Mouse (Mus musculus) stomach, embryonic 14.5 days (tissue): Measurements from ENCODE around the gene Gabpb1. TPM values are rescaled to one million over a fixed set of nuclear protein-coding genes. Genes with fewer than 3 reads are reported as not detected.

ENCODE experiments used
- ATAC-seq: fragments of 200-750 bp; cut with Nextera tagmentation; 2 replicates; pipeline ENCODE4 v1.8.0; 2017; ENCODE audit warnings: low read depth, moderate TSS enrichment; ENCODE audit not compliant: insufficient number of reproducible peaks, insufficient read depth, low FRiP score
- H3K27ac ChIP-seq: fragments of 300-500 bp; sonication (generic); 2 replicates; pipeline ENCODE4 v1.5.1; 2014; ENCODE audit warnings: mild to moderate bottlenecking, low read length, moderate library complexity, mixed read lengths
- H3K27me3 ChIP-seq: fragments of 300-500 bp; sonication (generic); 2 replicates; pipeline ENCODE4 v1.6.1; 2014; ENCODE audit warnings: low read length, control low read depth, mixed read lengths; ENCODE audit not compliant: control insufficient read depth, insufficient read depth
- H3K36me3 ChIP-seq: fragments of 300-500 bp; sonication (generic); 2 replicates; pipeline ENCODE4 v1.6.1; 2014; ENCODE audit warnings: mild to moderate bottlenecking, control low read depth, low read length, moderate library complexity, mixed read lengths; ENCODE audit not compliant: control insufficient read depth, insufficient read depth
- H3K4me1 ChIP-seq: fragments of 300-500 bp; sonication (generic); 2 replicates; pipeline ENCODE4 v1.6.1; 2014; ENCODE audit warnings: low read length, control low read depth, mixed read lengths; ENCODE audit not compliant: control insufficient read depth, insufficient read depth
- H3K4me2 ChIP-seq: fragments of 300-500 bp; sonication (generic); replicated peaks from 2 replicates; pipeline ENCODE4 v1.6.1; 2014; ENCODE audit warnings: low read depth, low read length, control low read depth
- H3K4me3 ChIP-seq: fragments of 300-500 bp; sonication (generic); 2 replicates; pipeline ENCODE4 v1.5.1; 2014; ENCODE audit warnings: low read depth, low read length, control low read depth
- H3K9ac ChIP-seq: fragments of 300-500 bp; sonication (generic); replicated peaks from 2 replicates; pipeline ENCODE4 v1.6.1; 2014; ENCODE audit warnings: low read depth, mild to moderate bottlenecking, control low read depth, low read length, moderate library complexity, mixed read lengths
- H3K9me3 ChIP-seq: fragments of 300-500 bp; sonication (generic); 2 replicates; pipeline ENCODE4 v1.6.1; 2016; ENCODE audit warnings: low read depth, low read length, control low read depth; ENCODE audit not compliant: control insufficient read depth
- WGBS: fragments of 180-500 bp; shearing (Covaris S2); extraction: QIAGEN DNeasy Blood & Tissue Kit; methylation state at CpG from one replicate; pipeline ENCODE4 v1.1.7; 2014; 5-methylcytosine and 5-hydroxymethylcytosine counted together
- polyA plus RNA-seq: library from polyadenylated mRNA; unstranded; fragments of >200 nt; fragmentation: Nextera tagmentation; extraction: Ambion mirVana; gene quantifications from 2 replicates; pipeline ENCODE4 v1.2.1, GENCODE M21; 2014

Gabpb1 gene
- 45.9 and 51.1 TPM in 2 replicates for polyA plus RNA-seq

DNA sequence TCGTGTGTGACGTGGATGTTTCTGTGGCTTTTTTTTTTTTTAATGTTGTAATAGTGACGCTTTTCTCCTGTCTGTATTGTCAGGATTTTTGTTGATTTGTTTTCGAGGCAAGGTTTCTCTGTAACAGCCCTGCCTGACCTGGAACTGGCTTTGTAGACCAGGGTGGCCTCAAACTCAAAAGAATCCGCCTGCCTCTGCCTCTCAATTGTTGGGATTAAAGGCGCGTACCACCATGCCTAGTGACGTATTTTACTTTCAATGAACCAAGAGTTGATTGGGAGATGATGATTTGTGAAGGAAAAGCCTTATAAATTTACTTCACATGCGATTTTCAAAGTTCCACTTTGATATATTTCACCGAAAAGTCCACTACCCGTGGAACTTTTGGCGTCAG, at the start of gene Gabpb1:
Gene Gabpb1 (minus strand): TSS at position 216 of the 394 bp plus-strand sequence.
- ATAC-seq = no peak
- Histone ChIP-seq H3K4me3 (peak within 1 kb of the TSS; percentile 96), H3K27me3 (no peaks in the 10 kb centered on the region), H3K4me2 (peak within 1 kb of the TSS; percentile 59), H3K36me3 (0 out of 2 replicates have a peak, but pooled peaks cover 7% of the 10 kb centered on the region), H3K9me3 (peaks cover 5% of the 10 kb centered on the region; the same call in 1 of the 2 replicates), H3K4me1 (peaks cover 12% of the 10 kb centered on the region), H3K27ac (peak within 1 kb of the TSS; percentile 100), H3K9ac (peak within 1 kb of the TSS; percentile 99)
- 24% methylated on average over 12 of the region's 12 CpGs for WGBS

DNA sequence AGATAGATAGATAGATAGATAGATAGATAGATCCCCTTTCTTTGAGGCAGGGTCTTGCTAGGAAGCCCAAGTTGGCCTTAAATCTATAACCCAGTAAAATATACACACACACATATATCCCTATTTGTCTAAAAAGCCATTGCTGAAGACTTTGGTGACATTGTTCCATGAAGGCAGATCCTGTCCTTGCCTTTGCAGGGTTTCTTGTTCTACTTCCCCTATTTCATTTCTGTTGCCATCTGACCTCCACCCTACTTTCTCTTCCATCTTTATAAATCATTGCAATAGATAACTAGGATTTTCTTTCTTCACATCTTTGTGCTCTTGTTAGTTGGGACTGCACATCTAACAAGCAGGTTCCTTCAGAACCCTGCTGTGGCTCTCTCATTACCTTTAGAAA, 36.8 kb upstream of the Gabpb1 start:
- peaks cover 5% of the 10 kb centered on the region; the same call in 1 of the 2 replicates for H3K4me1 ChIP-seq
- H3K27me3 ChIP-seq = no peaks in the 10 kb centered on the region
- no peak overlapping the region for H3K27ac ChIP-seq
- ATAC-seq = no peak
- H3K4me2 ChIP-seq = no peak overlapping the region
- H3K9me3 ChIP-seq = no peaks in the 10 kb centered on the region
- no peak overlapping the region for H3K4me3 ChIP-seq
- no peak overlapping the region for H3K9ac ChIP-seq
- 0 out of 2 replicates have a peak, but pooled peaks cover 2% of the 10 kb centered on the region for H3K36me3 ChIP-seq

DNA sequence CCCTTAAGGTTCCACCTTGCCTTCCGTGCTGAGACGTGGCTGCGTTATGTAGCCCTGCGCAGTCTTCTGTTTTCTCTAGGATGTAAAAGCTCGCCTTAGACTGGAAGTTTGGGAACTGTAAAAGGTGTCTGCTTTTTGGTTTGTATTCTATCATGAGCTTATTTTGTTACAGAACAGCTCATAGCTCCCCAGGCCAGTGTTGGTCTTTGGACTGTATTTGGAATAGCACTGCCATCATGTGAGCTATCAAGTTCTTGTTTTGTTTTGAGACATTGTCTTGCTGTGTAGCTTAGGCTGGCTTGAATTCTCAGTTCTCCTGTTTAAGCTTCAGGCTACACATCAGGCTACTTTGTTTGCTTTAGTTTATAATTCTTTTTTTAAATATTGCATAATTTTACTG, 36.4 kb upstream of the Gabpb1 start:
- Histone ChIP-seq H3K27ac (no peak overlapping the region), H3K36me3 (no peaks in the 10 kb centered on the region), H3K4me3 (no peak overlapping the region), H3K27me3 (no peaks in the 10 kb centered on the region), H3K9me3 (no peaks in the 10 kb centered on the region), H3K4me1 (peaks cover 6% of the 10 kb centered on the region; the same call in 1 of the 2 replicates), H3K4me2 (no peak overlapping the region), H3K9ac (no peak overlapping the region)
- 98% methylated on average over 5 of the region's 5 CpGs for WGBS
- no peak for ATAC-seq

DNA sequence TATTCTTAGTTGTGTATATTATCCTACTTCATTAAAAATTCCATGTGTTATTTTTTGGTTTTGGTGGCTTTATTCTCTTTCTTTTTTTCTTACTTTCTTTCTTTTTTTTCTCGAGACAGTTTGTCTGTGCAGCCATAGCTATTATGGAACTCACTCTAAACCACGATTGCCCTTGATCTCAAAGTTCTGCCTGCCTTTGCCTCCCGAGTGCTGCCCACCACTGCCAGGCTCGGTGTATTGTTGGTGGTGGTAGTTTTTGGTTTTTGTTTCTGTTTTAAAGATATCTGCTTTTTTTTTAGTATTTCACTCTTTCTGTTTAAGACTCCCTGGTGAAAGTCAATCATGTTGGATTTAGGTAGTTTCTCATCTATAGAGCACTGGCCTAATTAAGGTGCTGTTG, 32.2 kb upstream of the Gabpb1 start:
- WGBS = 86% methylated on average over 4 of the region's 4 CpGs
- Histone ChIP-seq H3K4me1 (peaks cover 6% of the 10 kb centered on the region; the same call in 1 of the 2 replicates), H3K27me3 (no peaks in the 10 kb centered on the region), H3K27ac (no peak overlapping the region), H3K4me2 (peak overlapping the region; percentile 74), H3K9ac (no peak overlapping the region), H3K4me3 (peak overlapping the region; percentile 85; the same call in 1 of the 2 replicates), H3K36me3 (no peaks in the 10 kb centered on the region), H3K9me3 (no peaks in the 10 kb centered on the region)
- ATAC-seq = no peak

DNA sequence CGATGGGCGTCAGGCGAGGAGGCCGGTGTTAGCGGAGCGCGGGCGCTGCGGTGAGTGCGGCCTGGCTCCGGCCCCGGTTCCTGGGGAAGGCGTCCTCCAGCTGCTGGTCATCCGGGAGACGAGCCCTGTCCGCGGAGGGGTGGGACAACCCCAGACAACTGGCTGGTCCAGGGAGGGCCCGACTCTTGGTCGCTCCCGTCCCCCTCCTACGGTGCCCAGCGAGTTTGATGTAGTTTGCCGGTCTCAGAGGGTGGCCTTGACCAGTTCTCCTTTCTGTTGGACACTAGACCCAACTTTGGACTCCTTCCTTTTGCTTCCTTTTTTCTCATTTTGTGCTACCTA, 31.3 kb upstream of the Gabpb1 start:
- Histone ChIP-seq H3K27ac (peak overlapping the region; percentile 45; the same call in 1 of the 2 replicates), H3K4me2 (peak overlapping the region; percentile 74), H3K27me3 (no peaks in the 10 kb centered on the region), H3K9me3 (no peaks in the 10 kb centered on the region), H3K4me3 (peak overlapping the region; percentile 85), H3K36me3 (no peaks in the 10 kb centered on the region), H3K4me1 (peaks cover 6% of the 10 kb centered on the region; the same call in 1 of the 2 replicates), H3K9ac (peak overlapping the region; percentile 81)
- WGBS = 0% methylated on average over 20 of the region's 23 CpGs
- ATAC-seq = peak; percentile 80

DNA sequence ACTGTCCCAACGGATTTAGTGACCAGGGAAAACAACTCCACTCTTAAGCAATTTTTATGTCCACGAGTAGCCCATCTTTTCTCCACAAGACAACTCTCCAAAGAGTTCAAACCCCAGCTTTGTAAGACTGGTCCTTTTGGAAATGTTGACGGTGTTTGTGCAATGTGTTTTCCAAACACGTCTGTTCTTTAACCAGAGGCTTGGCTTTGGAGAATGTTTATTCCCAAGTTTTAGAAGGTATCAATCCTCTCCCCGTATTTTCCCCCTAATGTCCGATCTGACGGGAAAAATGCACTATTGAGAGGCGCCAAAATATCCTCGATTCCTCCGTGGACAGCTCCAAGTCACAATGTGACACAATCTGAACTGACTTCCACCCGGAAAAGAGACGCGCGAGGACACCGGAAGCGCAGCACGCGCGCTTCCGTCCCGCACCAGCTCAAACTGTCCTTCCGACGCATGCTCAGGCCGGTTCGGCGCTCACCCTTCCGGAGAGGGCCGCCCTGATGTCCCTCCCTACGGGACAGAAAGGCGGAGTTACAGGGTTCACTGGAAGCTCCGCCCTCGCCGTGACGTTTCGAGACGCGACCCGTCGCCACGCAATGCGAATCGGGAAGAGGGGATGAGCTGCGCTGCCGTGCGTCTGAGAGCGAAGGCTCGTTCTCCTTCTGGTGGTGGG, 30.8 kb upstream of the Gabpb1 start, which contains the start of gene Usp8:
Gene Usp8 (plus strand): TSS at position 570 of the 679 bp plus-strand sequence.
- peak within 1 kb of the TSS; percentile 61; the same call in 1 of the 2 replicates for H3K27ac ChIP-seq
- peak within 1 kb of the TSS; percentile 74 for H3K4me2 ChIP-seq
- peak within 1 kb of the TSS; percentile 81 for H3K9ac ChIP-seq
- ATAC-seq = peak; percentile 100
- H3K9me3 ChIP-seq = no peaks in the 10 kb centered on the region
- peaks cover 6% of the 10 kb centered on the region; the same call in 1 of the 2 replicates for H3K4me1 ChIP-seq
- H3K27me3 ChIP-seq = no peaks in the 10 kb centered on the region
- H3K4me3 ChIP-seq = peak within 1 kb of the TSS; percentile 85
- H3K36me3 ChIP-seq = no peaks in the 10 kb centered on the region
- WGBS = 3% methylated on average over 47 of the region's 47 CpGs

DNA sequence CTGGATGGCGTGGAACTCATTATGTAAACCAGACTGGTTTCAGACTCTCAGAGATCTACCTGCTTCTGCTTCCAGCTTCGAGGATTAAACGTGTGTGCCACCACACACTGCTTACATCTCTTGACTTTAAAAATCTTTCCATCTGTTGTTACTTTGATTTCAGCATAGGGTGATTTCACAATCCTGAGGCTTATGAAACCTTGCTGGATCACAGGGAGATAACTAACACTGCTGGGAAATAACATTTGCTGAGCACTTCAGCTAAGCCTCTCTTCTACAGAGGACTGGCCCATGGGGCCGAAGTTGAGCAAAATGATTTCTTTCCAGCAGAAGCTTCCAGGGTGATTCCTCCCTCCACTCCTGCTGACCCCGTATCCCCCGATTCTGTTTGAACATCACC, 19.1 kb upstream of the Gabpb1 start:
- no peak for ATAC-seq
- 82% methylated on average over 6 of the region's 6 CpGs for WGBS
- Histone ChIP-seq H3K9ac (no peak overlapping the region), H3K4me3 (no peak overlapping the region), H3K27me3 (no peaks in the 10 kb centered on the region), H3K36me3 (no peaks in the 10 kb centered on the region), H3K9me3 (no peaks in the 10 kb centered on the region), H3K4me2 (no peak overlapping the region), H3K4me1 (no peaks in the 10 kb centered on the region), H3K27ac (no peak overlapping the region)

DNA sequence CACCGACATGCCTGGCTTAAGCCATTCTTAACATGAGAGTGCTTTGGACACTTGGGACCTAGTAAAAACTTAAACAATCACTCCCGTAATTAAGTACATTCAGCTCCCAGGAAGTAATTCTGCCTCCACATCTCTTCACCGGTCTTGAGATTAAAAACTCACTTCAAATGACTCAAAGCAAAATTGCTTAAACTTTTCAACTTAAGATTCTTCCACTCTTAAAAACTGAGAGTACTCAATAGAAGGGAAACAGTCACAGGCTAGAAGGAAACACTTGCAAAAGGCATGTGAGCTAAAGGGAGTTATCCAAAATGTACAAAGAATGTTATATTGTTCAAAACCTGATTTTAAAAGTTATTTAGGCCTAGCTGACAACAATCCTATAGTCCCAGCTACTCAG, 15.2 kb upstream of the Gabpb1 start:
- H3K9ac ChIP-seq = no peak overlapping the region

More for the DNA sequence above, 15.2 kb upstream of the Gabpb1 start:
- no peaks in the 10 kb centered on the region for H3K9me3 ChIP-seq
- no peaks in the 10 kb centered on the region for H3K4me1 ChIP-seq
- no peak overlapping the region for H3K27ac ChIP-seq
- WGBS = 81% methylated on average over 3 of the region's 3 CpGs
- no peaks in the 10 kb centered on the region for H3K27me3 ChIP-seq
- no peak for ATAC-seq
- no peak overlapping the region for H3K4me3 ChIP-seq
- H3K36me3 ChIP-seq = no peaks in the 10 kb centered on the region; the same call in 1 of the 2 replicates
- no peak overlapping the region for H3K4me2 ChIP-seq
